Mouse (Mus musculus) MEL (cell line): ENCODE data around the gene Zfp609. TPM values are rescaled to one million over a fixed set of nuclear protein-coding genes. Genes with fewer than 3 reads are reported as not detected.

Experiments
- DNase-seq: peaks from one replicate; pipeline ENCODE4 v3.0.0; 2011; ENCODE audit warnings: low read depth, low spot score
- H3K27ac ChIP-seq: 2 replicates; pipeline ENCODE4 v1.5.1; 2012; ENCODE audit warnings: low read depth, mild to moderate bottlenecking, control low read depth, low read length, moderate library complexity; ENCODE audit not compliant: control insufficient read depth
- H3K27me3 ChIP-seq, 2 experiments: fragments of 150-350 bp in 1 of 2; sonication (generic) in 1 of 2; 2 replicates each; pipeline ENCODE4 v1.6.1; 2012; ENCODE audit warnings: low read length in 2 of 2, mild to moderate bottlenecking in 2 of 2, improper control_type of control experiment in 1 of 2, moderate library complexity in 1 of 2; ENCODE audit not compliant: insufficient read depth in 2 of 2, control insufficient read depth in 1 of 2
- H3K36me3 ChIP-seq, 2 experiments: 2 replicates each; pipeline ENCODE4 v1.6.1; 2012 to 2014; ENCODE audit warnings: low read length in 2 of 2, improper control_type of control experiment in 1 of 2, inconsistent platforms in 1 of 2, mild to moderate bottlenecking in 1 of 2; ENCODE audit not compliant: insufficient read depth in 2 of 2, control insufficient read depth in 1 of 2
- H3K4me1 ChIP-seq, 2 experiments: fragments of 150-350 bp in 1 of 2; sonication (generic) in 1 of 2; 2 replicates each; pipeline ENCODE4 v1.6.1; 2012; ENCODE audit warnings: low read length in 2 of 2, improper control_type of control experiment in 1 of 2, mild to moderate bottlenecking in 1 of 2; ENCODE audit not compliant: insufficient read depth in 2 of 2, control insufficient read depth in 1 of 2
- H3K4me3 ChIP-seq, 2 experiments: fragments of 150-350 bp in 1 of 2; sonication (generic) in 1 of 2; 2 replicates each; pipeline ENCODE4 v1.5.1; 2012; ENCODE audit warnings: low read depth in 2 of 2, low read length in 2 of 2, mild to moderate bottlenecking in 2 of 2, moderate library complexity in 2 of 2, control low read depth in 1 of 2, improper control_type of control experiment in 1 of 2; ENCODE audit not compliant: control insufficient read depth in 1 of 2, insufficient read depth in 1 of 2
- H3K79me2 ChIP-seq: 2 replicates; pipeline ENCODE4 v1.6.1; 2012; ENCODE audit warnings: mild to moderate bottlenecking, low read length, moderate library complexity; ENCODE audit not compliant: control insufficient read depth, poor library complexity, insufficient read depth
- H3K9ac ChIP-seq: 2 replicates; pipeline ENCODE4 v1.6.1; 2012; ENCODE audit warnings: low read depth, mild to moderate bottlenecking, control low read depth, low read length, moderate library complexity; ENCODE audit not compliant: control insufficient read depth, poor library complexity, severe bottlenecking
- H3K9me3 ChIP-seq: fragments of 150-350 bp; sonication (generic); replicated peaks from 2 replicates; pipeline ENCODE4 v1.6.1; 2012; ENCODE audit warnings: mild to moderate bottlenecking, low read length, improper control_type of control experiment, moderate library complexity; ENCODE audit not compliant: insufficient read depth
- CHD1 ChIP-seq: IDR thresholded peaks from 2 replicates; pipeline ENCODE4 v1.6.1; 2012; ENCODE audit warnings: low read depth, mild to moderate bottlenecking, inconsistent platforms, low read length, improper control_type of control experiment
- CTCF ChIP-seq, 3 experiments: IDR thresholded peaks in 2 of 3; conservative IDR thresholded peaks in 1 of 3; 2 replicates each; pipeline ENCODE4 v1.5.1; 2011 to 2012; ENCODE audit warnings: low read length in 3 of 3, low read depth in 2 of 3, mild to moderate bottlenecking in 2 of 3, improper control_type of control experiment in 1 of 3, inconsistent platforms in 1 of 3, mixed read lengths in 1 of 3, moderate library complexity in 1 of 3; ENCODE audit not compliant: control insufficient read depth in 1 of 3, insufficient read depth in 1 of 3, poor library complexity in 1 of 3, severe bottlenecking in 1 of 3
- E2F4 ChIP-seq: IDR thresholded peaks from 2 replicates; pipeline ENCODE4 v1.6.1; 2011; ENCODE audit warnings: low read depth, low read length, improper control_type of control experiment, borderline replicate concordance
- ELF1 ChIP-seq: IDR thresholded peaks from 2 replicates; pipeline ENCODE4 v1.6.1; 2014; ENCODE audit warnings: low read depth, mild to moderate bottlenecking, inconsistent platforms, low read length, improper control_type of control experiment, moderate library complexity
- EP300 ChIP-seq, 2 experiments: IDR thresholded peaks; 2 replicates each; pipeline ENCODE4 v1.6.1; 2011; ENCODE audit warnings: improper control_type of control experiment in 2 of 2, low read length in 2 of 2, low read depth in 1 of 2, mild to moderate bottlenecking in 1 of 2
- GABPA ChIP-seq: IDR thresholded peaks from 2 replicates; pipeline ENCODE4 v1.6.1; 2012; ENCODE audit warnings: low read depth, mild to moderate bottlenecking, inconsistent platforms, low read length, improper control_type of control experiment, moderate library complexity
- GATA1 ChIP-seq: IDR thresholded peaks from 2 replicates; pipeline ENCODE4 v1.6.1; 2011; ENCODE audit warnings: low read depth, low read length, improper control_type of control experiment
- HCFC1 ChIP-seq: IDR thresholded peaks from 2 replicates; pipeline ENCODE4 v1.6.1; 2012; ENCODE audit warnings: low read depth, mild to moderate bottlenecking, inconsistent platforms, low read length, improper control_type of control experiment, moderate library complexity
- MAFK ChIP-seq: IDR thresholded peaks from 2 replicates; pipeline ENCODE4 v1.6.1; 2011; ENCODE audit warnings: low read depth, mild to moderate bottlenecking, low read length, improper control_type of control experiment, borderline replicate concordance
- MAX ChIP-seq: IDR thresholded peaks from 2 replicates; pipeline ENCODE4 v1.6.1; 2011; ENCODE audit warnings: low read length, improper control_type of control experiment
- MAZ ChIP-seq: IDR thresholded peaks from 2 replicates; pipeline ENCODE4 v1.6.1; 2012; ENCODE audit warnings: low read depth, mild to moderate bottlenecking, inconsistent platforms, low read length, improper control_type of control experiment
- MEF2A ChIP-seq: IDR thresholded peaks from 2 replicates; pipeline ENCODE4 v1.6.1; 2014; ENCODE audit warnings: low read depth, mild to moderate bottlenecking, inconsistent platforms, low read length, improper control_type of control experiment; ENCODE audit not compliant: poor library complexity, insufficient replicate concordance, severe bottlenecking; ENCODE audit errors: extremely low read depth
- MXI1 ChIP-seq: IDR thresholded peaks from 2 replicates; pipeline ENCODE4 v1.6.1; 2011; ENCODE audit warnings: mild to moderate bottlenecking, low read depth, low read length, improper control_type of control experiment
- MYB ChIP-seq: IDR thresholded peaks from 2 replicates; pipeline ENCODE4 v1.6.1; 2011; ENCODE audit warnings: mild to moderate bottlenecking, low read depth, low read length, improper control_type of control experiment
- NRF1 ChIP-seq: IDR thresholded peaks from 2 replicates; pipeline ENCODE4 v1.6.1; 2014; ENCODE audit warnings: low read depth, mild to moderate bottlenecking, inconsistent platforms, low read length, improper control_type of control experiment, moderate library complexity; ENCODE audit not compliant: poor library complexity, insufficient read depth, severe bottlenecking
- POLR2AphosphoS5 ChIP-seq: IDR thresholded peaks from 2 replicates; pipeline ENCODE4 v1.6.1; 2012; ENCODE audit warnings: low read depth, borderline replicate concordance, mild to moderate bottlenecking, inconsistent platforms, low read length, moderate library complexity, mixed read lengths
- SMC3 ChIP-seq: IDR thresholded peaks from 2 replicates; pipeline ENCODE4 v1.6.1; 2011; ENCODE audit warnings: low read depth, low read length, improper control_type of control experiment
- TAL1 ChIP-seq: IDR thresholded peaks from 2 replicates; pipeline ENCODE4 v1.6.1; 2012; ENCODE audit warnings: mild to moderate bottlenecking, inconsistent platforms, low read length, moderate library complexity, mixed read lengths
- TBP ChIP-seq: IDR thresholded peaks from 2 replicates; pipeline ENCODE4 v1.8.0; 2011; ENCODE audit warnings: low read depth, low read length, improper control_type of control experiment
- TCF12 ChIP-seq: IDR thresholded peaks from 2 replicates; pipeline ENCODE4 v1.6.1; 2014; ENCODE audit warnings: low read depth, mild to moderate bottlenecking, inconsistent platforms, low read length, improper control_type of control experiment, moderate library complexity
- USF1 ChIP-seq: IDR thresholded peaks from 2 replicates; pipeline ENCODE4 v1.6.1; 2014; ENCODE audit warnings: low read depth, mild to moderate bottlenecking, inconsistent platforms, low read length, improper control_type of control experiment, moderate library complexity
- ZKSCAN1 ChIP-seq: IDR thresholded peaks from 2 replicates; pipeline ENCODE4 v1.6.1; 2012; ENCODE audit warnings: low read depth, mild to moderate bottlenecking, inconsistent platforms, low read length, improper control_type of control experiment, moderate library complexity
- ZMIZ1 ChIP-seq: IDR thresholded peaks from 2 replicates; pipeline ENCODE4 v1.6.1; 2012; ENCODE audit warnings: low read depth, mild to moderate bottlenecking, inconsistent platforms, low read length, improper control_type of control experiment, moderate library complexity
- polyA plus RNA-seq, 2 experiments: library from polyadenylated mRNA; stranded (reverse) in 1 of 2; unstranded in 1 of 2; fragments of >175 nt in 1 of 2; fragments of >200 nt in 1 of 2; gene quantifications; 2 replicates each; pipeline versions ENCODE4 v1.2.1 to v1.2.4; 2012; ENCODE audit warnings: low replicate concordance in 2 of 2, low read depth in 1 of 2; ENCODE audit not compliant: insufficient read length in 2 of 2, insufficient read depth in 1 of 2, missing spikeins in 1 of 2
- total RNA-seq: library from RNA; depleted of rRNA; stranded (reverse); fragments of 300-350 nt; gene quantifications from 2 replicates; pipeline ENCODE4 v1.2.3, GENCODE M21; 2012

The Zfp609 gene
- total and polyA plus RNA-seq, 3 experiments: 2.9 to 26.5 TPM; not detected in 1

DNA sequence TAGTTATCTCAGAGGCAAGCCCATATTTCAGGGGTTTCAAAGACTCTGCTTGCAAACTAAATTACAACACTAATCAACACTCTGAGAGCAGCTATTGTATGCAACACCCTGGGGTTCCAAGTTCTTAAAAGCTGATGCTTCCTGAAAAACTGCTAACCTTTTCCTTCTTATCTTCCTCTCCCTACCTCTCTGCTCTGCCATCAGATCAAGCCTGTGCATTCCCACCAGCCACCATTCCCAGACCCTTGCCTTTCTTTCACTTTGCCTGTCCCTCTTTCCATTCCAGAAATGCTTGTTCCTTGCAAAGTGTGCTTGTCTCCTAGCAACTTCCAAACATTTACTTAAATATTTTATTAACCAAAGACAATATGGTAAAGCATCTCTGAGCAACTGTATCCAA is 35.5 kb downstream of the Zfp609 start:
- H3K36me3 ChIP-seq: peaks cover 0 to 20% of the 10 kb centered on the region in 2 experiments; a peak in 3 of 4 replicates
- TF ChIP-seq E2F4: no peak
- TF ChIP-seq MAX: no peak
- no peak for TF ChIP-seq MAFK
- no peak for TF ChIP-seq USF1
- TF ChIP-seq MYB: no peak
- TF ChIP-seq MXI1: no peak
- TF ChIP-seq CTCF (IDR thresholded peaks at IDR 0.05 in 2 of 3, conservative IDR thresholded peaks at IDR 0.05 in 1 of 3; ENCODE audit: control insufficient read depth in 1 of 3, insufficient read depth in 1 of 3, low read depth in 2 of 3, low read length in 3 of 3, poor library complexity in 1 of 3, severe bottlenecking in 1 of 3): no peak
- TF ChIP-seq ZKSCAN1: no peak
- no peak for TF ChIP-seq NRF1
- no peak for TF ChIP-seq MAZ
- no peak for TF ChIP-seq TCF12
- no peak for TF ChIP-seq GABPA
- TF ChIP-seq CHD1: no peak
- no peak for TF ChIP-seq EP300 (IDR thresholded peaks at IDR 0.05; ENCODE audit: low read depth in 1 of 2, low read length in 2 of 2)
- TF ChIP-seq ELF1: no peak
- no peak for TF ChIP-seq MEF2A
- TF ChIP-seq SMC3: no peak
- no peak for TF ChIP-seq HCFC1
- TF ChIP-seq POLR2AphosphoS5: no peak
- no peak for TF ChIP-seq ZMIZ1
- TF ChIP-seq, all 39 proteins: peak for 0
- no peaks in the 10 kb centered on the region for H3K27me3 ChIP-seq

GRCm38 (mm10) chr9:65791106-65791505 is 36.3 kb downstream of the Zfp609 start:
- H3K27ac ChIP-seq: no peak overlapping the region
- H3K4me1 ChIP-seq: peaks cover 15 to 21% of the 10 kb centered on the region in 2 experiments
- DNase-seq: no peak
- H3K4me3 ChIP-seq: no peak overlapping the region
- no peak overlapping the region for H3K9ac ChIP-seq
- TF ChIP-seq HCFC1 (no peak), POLR2AphosphoS5 (no peak), TAL1 (no peak), ZMIZ1 (no peak), GATA1 (no peak), MXI1 (no peak), CTCF (IDR thresholded peaks at IDR 0.05 in 2 of 3, conservative IDR thresholded peaks at IDR 0.05 in 1 of 3; ENCODE audit: control insufficient read depth in 1 of 3, insufficient read depth in 1 of 3, low read depth in 2 of 3, low read length in 3 of 3, poor library complexity in 1 of 3, severe bottlenecking in 1 of 3) (no peak), TBP (no peak)
- H3K79me2 ChIP-seq: peaks cover 14% of the 10 kb centered on the region
- H3K36me3 ChIP-seq: peaks cover 0 to 26% of the 10 kb centered on the region in 2 experiments; a peak in 3 of 4 replicates
- no peaks in the 10 kb centered on the region for H3K9me3 ChIP-seq
- H3K27me3 ChIP-seq: no peaks in the 10 kb centered on the region

More for the DNA sequence above, 35.5 kb downstream of the Zfp609 start:
- H3K79me2 ChIP-seq: peaks cover 13% of the 10 kb centered on the region
- H3K4me3 ChIP-seq: no peak overlapping the region
- H3K9ac ChIP-seq: no peak overlapping the region
- H3K27ac ChIP-seq: no peak overlapping the region
- no peaks in the 10 kb centered on the region for H3K9me3 ChIP-seq
- peaks cover 11 to 18% of the 10 kb centered on the region in 2 experiments for H3K4me1 ChIP-seq
- no peak for DNase-seq
